Mouse (Mus musculus) kidney, embryonic 14.5 days (tissue): ENCODE results near the gene Zfp658. TPM values are rescaled to one million over a fixed set of nuclear protein-coding genes. Genes with fewer than 3 reads are reported as not detected.

Experiments used
- ATAC-seq: fragments of 200-750 bp; cut with Nextera tagmentation; 2 replicates; pipeline ENCODE4 v1.8.0; 2017; ENCODE audit warnings: moderate number of reproducible peaks, mild to moderate bottlenecking, moderate TSS enrichment, moderate library complexity; ENCODE audit not compliant: low FRiP score, low TSS enrichment
- H3K27ac ChIP-seq: fragments of 300-500 bp; sonication (generic); 2 replicates; pipeline ENCODE4 v1.5.1; 2014; ENCODE audit warnings: low read depth, mild to moderate bottlenecking, low read length, moderate library complexity, mixed read lengths
- H3K27me3 ChIP-seq: fragments of 300-500 bp; sonication (generic); 2 replicates; pipeline ENCODE4 v1.6.1; 2014; ENCODE audit warnings: mild to moderate bottlenecking, low read length; ENCODE audit not compliant: control insufficient read depth, insufficient read depth
- H3K36me3 ChIP-seq: fragments of 300-500 bp; sonication (generic); 2 replicates; pipeline ENCODE4 v1.6.1; 2014; ENCODE audit warnings: low read length, mixed read lengths; ENCODE audit not compliant: control insufficient read depth, insufficient read depth
- H3K4me1 ChIP-seq: fragments of 300-500 bp; sonication (generic); 2 replicates; pipeline ENCODE4 v1.6.1; 2014; ENCODE audit warnings: low read length, mixed read lengths; ENCODE audit not compliant: control insufficient read depth, insufficient read depth
- H3K4me2 ChIP-seq: fragments of 300-500 bp; sonication (generic); replicated peaks from 2 replicates; pipeline ENCODE4 v1.6.1; 2014; ENCODE audit warnings: low read depth, mild to moderate bottlenecking, low read length
- H3K4me3 ChIP-seq: fragments of 300-500 bp; sonication (generic); 2 replicates; pipeline ENCODE4 v1.5.1; 2014; ENCODE audit warnings: mild to moderate bottlenecking, low read length
- H3K9ac ChIP-seq: fragments of 300-500 bp; sonication (generic); 2 replicates; pipeline ENCODE4 v1.6.1; 2014; ENCODE audit warnings: low read depth, mild to moderate bottlenecking, low read length, moderate library complexity
- H3K9me3 ChIP-seq: fragments of 300-500 bp; sonication (generic); 2 replicates; pipeline ENCODE4 v1.6.1; 2016; ENCODE audit warnings: low read length; ENCODE audit not compliant: control insufficient read depth
- WGBS: fragments of 180-500 bp; shearing (Covaris S2); extraction: QIAGEN DNeasy Blood & Tissue Kit; methylation state at CpG from one replicate; pipeline ENCODE4 v1.1.7; 2014; 5-methylcytosine and 5-hydroxymethylcytosine counted together
- polyA plus RNA-seq: library from polyadenylated mRNA; unstranded; fragments of >200 nt; fragmentation: Nextera tagmentation; extraction: Ambion mirVana; gene quantifications from 2 replicates; pipeline ENCODE4 v1.2.1, GENCODE M21; 2014

Gene Zfp658
- polyA plus RNA-seq, 1 experiment from 2014 or later = 4.0 TPM

DNA sequence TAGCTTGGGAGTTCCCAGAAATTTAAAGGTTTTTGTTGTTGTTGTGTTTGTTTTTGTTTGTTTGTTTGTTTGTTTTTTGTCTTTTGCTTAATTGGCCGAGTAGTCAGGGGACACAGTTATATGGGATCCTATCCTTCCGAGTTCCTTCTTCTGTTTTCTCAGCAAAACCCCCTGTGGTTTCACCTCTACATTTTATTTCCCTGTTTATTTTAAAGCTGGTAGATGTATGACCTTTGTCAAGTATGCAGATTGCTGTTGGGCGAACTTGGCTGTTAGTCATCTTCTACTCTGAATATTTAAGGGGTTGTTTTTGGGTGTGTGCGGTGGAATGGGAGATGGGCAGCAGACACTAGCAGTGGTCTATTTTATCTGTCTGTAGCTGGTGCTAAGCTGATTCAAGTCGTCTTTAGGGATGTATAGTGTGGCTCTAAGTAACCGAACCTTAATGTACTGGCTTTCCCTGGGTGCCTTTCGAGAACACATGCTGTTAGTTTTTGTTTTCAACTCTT lies 46.3 kb downstream of the Zfp658 start:
- Histone ChIP-seq H3K4me3 (no peak overlapping the region), H3K27me3 (no peaks in the 10 kb centered on the region), H3K27ac (no peak overlapping the region), H3K9ac (no peak overlapping the region), H3K9me3 (no peaks in the 10 kb centered on the region), H3K36me3 (no peaks in the 10 kb centered on the region), H3K4me1 (0 out of 2 replicates have a peak, but pooled peaks cover 6% of the 10 kb centered on the region), H3K4me2 (no peak overlapping the region)
- no peak for ATAC-seq
- WGBS = 72% methylated on average over 7 of the region's 7 CpGs

DNA sequence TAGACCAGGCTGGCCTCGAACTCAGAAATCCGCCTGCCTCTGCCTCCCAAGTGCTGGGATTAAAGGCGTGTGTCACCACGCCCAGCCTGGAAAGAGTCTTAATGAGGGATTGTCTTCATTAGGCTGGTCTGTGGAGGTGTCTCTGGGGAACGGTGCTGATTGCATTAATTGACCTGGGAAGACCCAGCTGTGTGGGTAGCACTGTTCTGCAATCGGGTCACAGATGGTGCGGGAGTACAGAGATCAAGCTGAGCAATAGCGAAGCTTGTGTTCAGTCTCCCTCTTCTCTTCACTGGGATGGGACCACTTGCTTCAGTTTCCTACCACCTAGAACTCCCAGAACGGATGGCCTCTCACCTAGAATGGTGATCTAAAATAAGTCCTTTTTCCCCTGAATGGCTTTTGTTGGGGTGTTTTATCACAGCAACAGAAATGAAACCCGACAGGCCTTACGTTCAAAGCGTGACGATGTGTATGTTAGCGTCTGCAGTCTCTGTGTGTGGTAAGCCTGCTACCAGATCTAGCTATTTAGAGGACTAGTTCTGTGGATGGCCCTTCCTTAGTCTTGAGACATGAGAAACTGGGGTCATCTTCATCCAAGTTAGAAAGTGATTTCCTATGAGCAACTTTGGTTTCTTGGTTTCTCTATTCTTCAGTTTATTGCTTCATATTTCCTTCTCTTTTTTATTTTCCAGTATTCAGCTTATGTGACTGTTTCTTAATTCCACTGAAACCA lies 51.9 kb downstream of the Zfp658 start:
- Histone ChIP-seq H3K27ac (no peak overlapping the region), H3K4me3 (no peak overlapping the region), H3K27me3 (no peaks in the 10 kb centered on the region), H3K36me3 (no peaks in the 10 kb centered on the region), H3K9ac (no peak overlapping the region), H3K4me2 (no peak overlapping the region), H3K4me1 (no peaks in the 10 kb centered on the region), H3K9me3 (no peaks in the 10 kb centered on the region)
- ATAC-seq = no peak
- 92% methylated on average over 14 of the region's 14 CpGs for WGBS

DNA sequence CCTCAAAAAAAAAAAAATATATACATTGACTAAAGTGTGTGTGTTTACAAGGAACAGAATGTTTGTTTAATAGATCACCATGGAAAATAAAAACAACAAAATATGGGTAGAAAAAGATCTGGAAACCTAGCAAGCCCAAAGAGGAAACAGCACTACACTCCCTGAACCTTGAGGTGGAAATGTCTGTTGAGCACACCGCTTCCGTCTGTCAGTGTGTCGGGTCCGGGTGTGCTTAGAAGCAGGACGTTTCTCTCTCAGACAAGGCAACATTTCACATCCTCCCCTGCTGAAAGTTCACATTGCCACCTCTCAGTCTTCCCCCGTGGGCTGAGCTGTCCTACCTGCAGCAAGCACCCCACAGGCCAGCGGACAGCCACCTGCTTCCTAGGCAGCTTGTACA lies 60.9 kb downstream of the Zfp658 start:
- Histone ChIP-seq H3K27ac (no peak overlapping the region), H3K4me2 (no peak overlapping the region), H3K4me3 (no peak overlapping the region), H3K9ac (no peak overlapping the region), H3K4me1 (no peaks in the 10 kb centered on the region), H3K9me3 (no peaks in the 10 kb centered on the region), H3K36me3 (no peaks in the 10 kb centered on the region), H3K27me3 (no peaks in the 10 kb centered on the region; the same call in 1 of the 2 replicates)
- WGBS = 72% methylated on average over 7 of the region's 7 CpGs
- ATAC-seq = no peak

DNA sequence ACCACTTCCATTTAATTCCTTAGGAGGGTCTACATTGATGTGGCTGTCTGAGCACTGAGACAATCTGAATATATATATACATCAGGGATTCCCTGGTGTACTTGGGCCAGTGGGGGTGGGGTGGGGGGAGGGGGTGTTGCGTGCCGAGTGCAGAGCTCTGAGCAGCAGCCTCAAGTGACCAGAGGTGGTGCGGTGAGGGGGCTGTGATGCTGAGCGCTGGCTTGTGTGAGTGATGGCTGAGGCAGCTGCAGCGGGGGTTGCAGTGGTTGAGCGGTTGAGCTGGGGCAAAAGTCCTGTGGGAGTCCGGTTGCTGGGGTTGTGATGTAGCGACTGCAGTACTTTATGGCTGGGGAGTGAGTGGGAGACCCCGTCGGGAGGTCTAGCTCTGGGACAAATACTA lies 61.8 kb downstream of the Zfp658 start:
- no peak overlapping the region for H3K4me3 ChIP-seq
- no peaks in the 10 kb centered on the region; the same call in 1 of the 2 replicates for H3K27me3 ChIP-seq
- no peaks in the 10 kb centered on the region for H3K4me1 ChIP-seq
- H3K9me3 ChIP-seq = no peaks in the 10 kb centered on the region
- WGBS = 7% methylated on average over 10 of the region's 10 CpGs
- H3K27ac ChIP-seq = no peak overlapping the region
- H3K36me3 ChIP-seq = no peaks in the 10 kb centered on the region
- no peak overlapping the region for H3K9ac ChIP-seq
- H3K4me2 ChIP-seq = no peak overlapping the region; the same call in 1 of the 2 replicates
- ATAC-seq = peak; percentile 52; the same call in 1 of the 2 replicates

Other genes starting within 250 kb of the Zfp658 start
- 9.0 and 14.7 TPM in 2 replicates for gene Zfp715, start 249.0 kb upstream of the Zfp658 start, polyA plus RNA-seq
- gene Siglecf, start 210.9 kb upstream of the Zfp658 start, polyA plus RNA-seq = not detected in 2 replicates
- gene Siglecg, start 154.1 kb upstream of the Zfp658 start, polyA plus RNA-seq = 1.7 and 1.9 TPM in 2 replicates
- not detected in 2 replicates for gene Lim2, start 134.6 kb upstream of the Zfp658 start, polyA plus RNA-seq
- gene Nkg7, start 125.2 kb upstream of the Zfp658 start, polyA plus RNA-seq = 0.41 TPM in 1 of 2 replicates, not detected in the other
- gene Cldnd2, start 121.5 kb upstream of the Zfp658 start, polyA plus RNA-seq = not detected in 2 replicates
- gene Etfb, start 118.2 kb upstream of the Zfp658 start, polyA plus RNA-seq = 323 and 358 TPM in 2 replicates
- gene Gm45233, start 118.1 kb upstream of the Zfp658 start, polyA plus RNA-seq = 0.27 TPM in 1 of 2 replicates, not detected in the other
- gene Vsig10l, start 99.1 kb upstream of the Zfp658 start, polyA plus RNA-seq = 2.9 and 3.6 TPM in 2 replicates
- 0.72 and 0.84 TPM in 2 replicates for gene Iglon5, start 72.2 kb upstream of the Zfp658 start, polyA plus RNA-seq
- gene 4931406B18Rik, start 56.3 kb upstream of the Zfp658 start, polyA plus RNA-seq = not detected in 2 replicates
- gene Cd33, start 17.8 kb upstream of the Zfp658 start, polyA plus RNA-seq = 0.85 and 1.7 TPM in 2 replicates
- 9.9 and 14.1 TPM in 2 replicates for gene Zfp719, start 17.4 kb downstream of the Zfp658 start, polyA plus RNA-seq
- 0.19 and 0.23 TPM in 2 replicates for gene Zfp819, start 44.9 kb downstream of the Zfp658 start, polyA plus RNA-seq
- gene Ceacam18, start 72.5 kb downstream of the Zfp658 start, polyA plus RNA-seq = not detected in 2 replicates
- gene Siglece, start 97.9 kb downstream of the Zfp658 start, polyA plus RNA-seq = 0.39 and 0.95 TPM in 2 replicates
- gene Ctu1, start 109.8 kb downstream of the Zfp658 start, polyA plus RNA-seq = 11.4 and 12.6 TPM in 2 replicates
- not detected in 2 replicates for gene Klk14, start 128.2 kb downstream of the Zfp658 start, polyA plus RNA-seq
- 0.19 and 0.31 TPM in 2 replicates for gene Klk13, start 150.3 kb downstream of the Zfp658 start, polyA plus RNA-seq
- gene Klk12, start 206.6 kb downstream of the Zfp658 start, polyA plus RNA-seq = not detected in 2 replicates
- 0.27 TPM in 1 of 2 replicates, not detected in the other for gene Klk11, start 212.3 kb downstream of the Zfp658 start, polyA plus RNA-seq
- gene Klk10, start 218.8 kb downstream of the Zfp658 start, polyA plus RNA-seq = 0.41 and 1.3 TPM in 2 replicates
- 0.26 TPM in 1 of 2 replicates, not detected in the other for gene Klk9, start 229.6 kb downstream of the Zfp658 start, polyA plus RNA-seq
- 38.2 and 43.5 TPM in 2 replicates for gene Klk8, start 235.3 kb downstream of the Zfp658 start, polyA plus RNA-seq
- gene Klk7, start 249.0 kb downstream of the Zfp658 start, polyA plus RNA-seq = 0.13 TPM in 1 of 2 replicates, not detected in the other